In the genomic region with DNA sequence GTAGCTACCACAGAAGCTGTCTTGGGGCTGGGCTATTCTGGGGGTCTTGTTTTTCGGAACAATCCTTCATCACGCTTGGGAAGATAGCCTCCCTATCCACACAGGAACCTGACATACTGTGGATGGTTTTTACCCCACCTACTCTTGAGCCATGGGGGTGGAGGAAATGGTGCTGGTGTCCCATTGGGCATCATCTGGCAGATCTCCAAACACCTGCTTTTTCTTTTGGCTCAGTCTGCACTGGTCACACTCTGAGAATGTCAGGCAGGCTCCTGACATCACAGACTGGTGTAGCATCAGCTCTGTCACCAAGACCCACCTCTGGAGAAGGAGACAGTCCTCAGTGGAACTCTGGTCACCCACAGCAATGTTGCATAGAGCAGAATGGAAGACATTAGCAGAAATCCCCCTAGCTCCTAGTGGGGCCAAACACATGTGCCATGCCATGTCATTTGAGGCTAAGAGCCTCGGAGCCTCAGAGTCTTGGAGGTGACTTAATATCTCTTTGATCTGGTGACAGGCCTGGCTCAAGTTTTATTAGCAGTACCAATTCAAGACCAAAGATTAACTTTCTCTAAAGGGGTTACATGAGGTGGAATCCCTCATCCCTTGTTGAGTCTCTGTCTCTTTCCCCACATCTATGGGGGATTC, we compare ENCODE assay signal across 10 mouse cellular contexts.
A peak's percentile ranks its signal among the peaks of the same experiment; 100 is the strongest.
DNase-seq lines count a peak whose midpoint lies in the region; ATAC-seq lines count a peak whose summit lies in the region.
"Had no signal": no experiment of that assay in that cellular context is flagged by ENCODE, and none has a peak within 500 bp of the region (broad histone marks: within the 10 kb centered on the region; RNA-seq: fewer than 3 reads in every experiment).

No protein-coding gene starts in this region.

- 26% methylated on average over 3 of the region's 3 CpGs for WGBS in embryonic facial prominence, embryonic 10.5 days
- WGBS in midbrain, embryonic 12.5 days, result 11% methylated on average over 3 of the region's 3 CpGs

- no peaks in the 10 kb centered on the region for H3K9me3 ChIP-seq in embryonic facial prominence, embryonic 10.5 days
- H3K9me3 ChIP-seq in midbrain, embryonic 12.5 days, result no peaks in the 10 kb centered on the region

- no peaks in the 10 kb centered on the region for H3K36me3 ChIP-seq in embryonic facial prominence, embryonic 10.5 days (replicated peaks)
- no peaks in the 10 kb centered on the region for H3K36me3 ChIP-seq in midbrain, embryonic 12.5 days

- H3K4me2 ChIP-seq in midbrain, embryonic 12.5 days (replicated peaks), result peak overlapping the region; percentile 44
- H3K4me2 ChIP-seq: lung, embryonic 14.5 days had no signal

- peak overlapping the region; percentile 34; the same call in 1 of the 2 replicates for H3K9ac ChIP-seq in midbrain, embryonic 12.5 days (replicated peaks)
- H3K9ac ChIP-seq: lung, embryonic 14.5 days had no signal

- peak; percentile 27 for ATAC-seq in midbrain, embryonic 12.5 days (ENCODE audit: low FRiP score, low read depth)

- H3K4me3 ChIP-seq in embryonic facial prominence, embryonic 10.5 days, result peak overlapping the region; percentile 30; the same call in 1 of the 2 replicates
- peak overlapping the region; percentile 13; the same call in 1 of the 2 replicates for H3K4me3 ChIP-seq in midbrain, embryonic 12.5 days
- H3K4me3 ChIP-seq: myocyte had no signal

- H3K4me1 ChIP-seq in embryonic facial prominence, embryonic 10.5 days, result peaks cover 43% of the 10 kb centered on the region
- peaks cover 51% of the 10 kb centered on the region for H3K4me1 ChIP-seq in midbrain, embryonic 12.5 days

- peaks cover 43% of the 10 kb centered on the region for H3K27me3 ChIP-seq in embryonic facial prominence, embryonic 10.5 days (replicated peaks; ENCODE audit: low read depth, poor library complexity, severe bottlenecking)
- H3K27me3 ChIP-seq in midbrain, embryonic 12.5 days, result peaks cover 20% of the 10 kb centered on the region

- DNase-seq in gastrocnemius, adult 18-20 months (ENCODE audit: low spot score), result peak; percentile 13
- no peak for DNase-seq in gastrocnemius, adult 8-10 months (ENCODE audit: low spot score in 2 of 2)
- DNase-seq in embryonic facial prominence, embryonic 10.5 days (ENCODE audit: low spot score), result no peak
- DNase-seq in forelimb bud, embryonic 11.5 days (ENCODE audit: low read depth, low spot score), result peak; percentile 20
- DNase-seq in lung, adult 18-20 months, result no peak
- no peak for DNase-seq in thymus, postnatal 4 days
- DNase-seq in frontal cortex, postnatal 14 days (ENCODE audit: low spot score in 2 of 2), result no peak
- DNase-seq: lung, embryonic 14.5 days had no signal

- peak overlapping the region; percentile 12; the same call in 1 of the 2 replicates for H3K27ac ChIP-seq in embryonic facial prominence, embryonic 10.5 days (replicated peaks)
- peak overlapping the region; percentile 78 for H3K27ac ChIP-seq in midbrain, embryonic 12.5 days (replicated peaks)

Comparison
In these comparisons a context has a peak if more than half of its experiments do, and no peak if none do; other contexts are left out.
1. DNase-seq: peak in gastrocnemius, adult 18-20 months (single experiment) and forelimb bud, embryonic 11.5 days (single experiment); none in gastrocnemius, adult 8-10 months (0 of 2), embryonic facial prominence, embryonic 10.5 days (single experiment), lung, adult 18-20 months (0 of 2), thymus, postnatal 4 days (single experiment) and frontal cortex, postnatal 14 days (0 of 2).